Mouse (Mus musculus) erythroblast, embryonic 14.5 days (primary cell): Measurements from ENCODE around the gene Zranb1.

Source experiments
- GATA1 ChIP-seq: IDR thresholded peaks from 2 replicates; pipeline ENCODE4 v1.6.1; 2012; ENCODE audit warnings: low read length, inconsistent platforms, mixed read lengths
- TAL1 ChIP-seq: IDR thresholded peaks from 3 replicates; pipeline ENCODE4 v1.6.1; 2012; ENCODE audit warnings: low read length, inconsistent platforms, mixed read lengths

DNA sequence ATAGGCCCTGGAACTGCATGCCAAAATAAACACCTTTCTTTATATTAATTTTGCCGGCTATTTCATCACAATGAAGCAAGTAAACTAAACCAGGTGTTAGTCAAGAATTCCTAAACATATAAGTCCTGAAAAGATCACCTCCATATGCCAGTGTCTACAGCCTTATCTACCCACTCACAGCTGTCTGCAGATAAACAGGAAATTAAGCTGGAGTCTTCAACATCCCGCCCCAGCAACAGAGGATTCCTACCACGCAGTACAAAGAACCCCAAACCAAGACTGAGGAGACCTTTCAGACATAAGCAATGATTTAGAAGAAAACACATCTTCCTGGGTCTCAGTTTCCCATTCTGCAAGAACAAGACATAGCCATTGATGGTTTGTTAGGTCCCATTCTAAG lies 42.9 kb upstream of the Zranb1 start:
- no peak for TF ChIP-seq GATA1
- no peak for TF ChIP-seq TAL1
